Mouse (Mus musculus): ENCODE results near the gene B2m.
A peak's percentile ranks its signal among the peaks of the same experiment; 100 is the strongest.

Gene B2m

GRCm38 (mm10) chr2:122194509-122194929 is 47.0 kb downstream of the B2m start:
- peak; percentile 35 for DNase-seq (ENCODE audit: low spot score)

- DNase-seq (ENCODE audit: low spot score): no peak
Observed at GRCm38 (mm10) chr2:122201501-122201900, 54.0 kb downstream of the B2m start.

All from layer of hippocampus, adult 9-10 months (tissue).